Mouse (Mus musculus) stomach, postnatal 0 days (tissue): ENCODE data around the gene Map4k3.

ENCODE experiments used
- CTCF ChIP-seq: IDR thresholded peaks from 2 replicates; pipeline ENCODE4 v1.5.1; 2016; ENCODE audit warnings: antibody characterized with exemption, low read depth, mild to moderate bottlenecking, moderate library complexity
- EP300 ChIP-seq: optimal IDR thresholded peaks from 2 replicates; pipeline ENCODE3; 2016; ENCODE audit warnings: antibody characterized with exemption

- TF ChIP-seq CTCF (peak; percentile 72), EP300 (no peak)
Observed at GRCm38 (mm10) chr17:80683821-80684576, 44.3 kb downstream of the Map4k3 start.
